12 mouse cellular contexts compared by ENCODE assay signal in genomic region chr4:108338321-108338733, GRCm38 (mm10). TPM values are rescaled to one million over a fixed set of nuclear protein-coding genes. Genes with fewer than 3 reads are reported as not detected.
DNase-seq lines count a peak whose midpoint lies in the region; ATAC-seq and TF ChIP-seq lines count a peak whose summit lies in the region.
"Had no signal": no experiment of that assay in that cellular context is flagged by ENCODE, and none has a peak within 500 bp of the region (broad histone marks: within the 10 kb centered on the region; RNA-seq: fewer than 3 reads in every experiment).

No protein-coding gene starts in this region.

- TF ChIP-seq EP300 in lung, postnatal 0 days (IDR thresholded peaks at IDR 0.05) = no peak

- peaks cover 38% of the 10 kb centered on the region for H3K36me3 ChIP-seq in intestine, embryonic 14.5 days (ENCODE audit: control insufficient read depth, insufficient read depth, low read length)
- peaks cover 36% of the 10 kb centered on the region for H3K36me3 ChIP-seq in intestine, postnatal 0 days (ENCODE audit: control insufficient read depth, insufficient read depth)
- peaks cover 19% of the 10 kb centered on the region; the same call in 1 of the 2 replicates for H3K36me3 ChIP-seq in intestine, embryonic 15.5 days
- peaks cover 56% of the 10 kb centered on the region for H3K36me3 ChIP-seq in heart, embryonic 12.5 days
- peaks cover 5% of the 10 kb centered on the region; the same call in 1 of the 2 replicates for H3K36me3 ChIP-seq in lung, postnatal 0 days (ENCODE audit: insufficient read depth, low read length)

- H3K9me3 ChIP-seq in intestine, embryonic 14.5 days (ENCODE audit: control insufficient read depth, low read length) = no peaks in the 10 kb centered on the region
- H3K9me3 ChIP-seq in intestine, postnatal 0 days (ENCODE audit: control insufficient read depth) = no peaks in the 10 kb centered on the region
- H3K9me3 ChIP-seq in intestine, embryonic 15.5 days = no peaks in the 10 kb centered on the region
- H3K9me3 ChIP-seq in heart, embryonic 12.5 days (replicated peaks) = no peaks in the 10 kb centered on the region
- no peaks in the 10 kb centered on the region for H3K9me3 ChIP-seq in lung, postnatal 0 days (ENCODE audit: low read length)

- DNase-seq in intestine, embryonic 14.5 days (ENCODE audit: low spot score) = no peak
- DNase-seq in ES-CJ7 (ENCODE audit: low read depth, low spot score) = peak; percentile 26
- peak; percentile 70 for DNase-seq in cerebellum, adult 9-10 months
- no peak for DNase-seq in kidney, postnatal 36 days
- no peak for DNase-seq in lung, postnatal 0 days (ENCODE audit: low spot score)
- DNase-seq: gastrocnemius, postnatal 10 days; lung, adult 2 months; thymus, postnatal 36 days had no signal

- TF ChIP-seq CTCF in intestine, postnatal 0 days (IDR thresholded peaks at IDR 0.05; ENCODE audit: low read depth) = no peak
- TF ChIP-seq CTCF in lung, postnatal 0 days (IDR thresholded peaks at IDR 0.05) = no peak

- no peak overlapping the region for H3K4me2 ChIP-seq in intestine, embryonic 14.5 days (ENCODE audit: low read length)
- no peak overlapping the region for H3K4me2 ChIP-seq in intestine, postnatal 0 days (replicated peaks; ENCODE audit: low read depth)
- H3K4me2 ChIP-seq in intestine, embryonic 15.5 days (replicated peaks) = no peak overlapping the region
- H3K4me2 ChIP-seq in heart, embryonic 12.5 days = no peak overlapping the region
- H3K4me2 ChIP-seq in lung, postnatal 0 days (replicated peaks; ENCODE audit: low read depth, low read length) = no peak overlapping the region

- WGBS in intestine, embryonic 14.5 days = 60% methylated on average over 9 of the region's 9 CpGs
- WGBS in intestine, postnatal 0 days = 62% methylated on average over 9 of the region's 9 CpGs
- 60% methylated on average over 9 of the region's 9 CpGs for WGBS in intestine, embryonic 15.5 days
- 60% methylated on average over 9 of the region's 9 CpGs for WGBS in heart, embryonic 12.5 days
- WGBS in lung, postnatal 0 days = 62% methylated on average over 9 of the region's 9 CpGs

- no peak overlapping the region for H3K9ac ChIP-seq in intestine, embryonic 14.5 days (ENCODE audit: low read length)
- no peak overlapping the region for H3K9ac ChIP-seq in intestine, postnatal 0 days (ENCODE audit: low read depth, low read length)
- H3K9ac ChIP-seq in intestine, embryonic 15.5 days = no peak overlapping the region
- H3K9ac ChIP-seq in heart, embryonic 12.5 days = no peak overlapping the region
- H3K9ac ChIP-seq in lung, postnatal 0 days (replicated peaks; ENCODE audit: low read depth) = no peak overlapping the region

- H3K4me1 ChIP-seq in intestine, embryonic 14.5 days (replicated peaks; ENCODE audit: control insufficient read depth, insufficient read depth, low read length) = peaks cover 10% of the 10 kb centered on the region
- no peaks in the 10 kb centered on the region for H3K4me1 ChIP-seq in intestine, postnatal 0 days (replicated peaks; ENCODE audit: control insufficient read depth, insufficient read depth, low read length)
- H3K4me1 ChIP-seq in intestine, embryonic 15.5 days (replicated peaks) = 0 out of 2 replicates have a peak, but pooled peaks cover 8% of the 10 kb centered on the region
- H3K4me1 ChIP-seq in heart, embryonic 12.5 days (replicated peaks) = no peaks in the 10 kb centered on the region; the same call in 1 of the 2 replicates
- H3K4me1 ChIP-seq in lung, postnatal 0 days (ENCODE audit: insufficient read depth, low read depth, low read length) = no peaks in the 10 kb centered on the region

- ATAC-seq in intestine, embryonic 14.5 days (replicated peaks; ENCODE audit: low FRiP score, low TSS enrichment, low read depth) = no peak
- no peak for ATAC-seq in intestine, postnatal 0 days
- no peak for ATAC-seq in intestine, embryonic 15.5 days
- no peak for ATAC-seq in heart, embryonic 12.5 days (ENCODE audit: insufficient number of reproducible peaks, low FRiP score)
- ATAC-seq in lung, postnatal 0 days = no peak

- H3K27ac ChIP-seq in intestine, embryonic 14.5 days (ENCODE audit: low read depth) = 0 out of 2 replicates have a peak overlapping the region, but pooled peaks have one; percentile 16
- no peak overlapping the region for H3K27ac ChIP-seq in intestine, postnatal 0 days (ENCODE audit: low read depth, low read length)
- H3K27ac ChIP-seq in intestine, embryonic 15.5 days = peak overlapping the region; percentile 22
- no peak overlapping the region for H3K27ac ChIP-seq in heart, embryonic 12.5 days (ENCODE audit: poor library complexity, severe bottlenecking)
- H3K27ac ChIP-seq in lung, postnatal 0 days (ENCODE audit: low read length) = no peak overlapping the region

- H3K27me3 ChIP-seq in intestine, embryonic 14.5 days (replicated peaks; ENCODE audit: control insufficient read depth, insufficient read depth, low read length) = no peaks in the 10 kb centered on the region
- no peaks in the 10 kb centered on the region for H3K27me3 ChIP-seq in intestine, postnatal 0 days (replicated peaks; ENCODE audit: control insufficient read depth, insufficient read depth, low read length)
- H3K27me3 ChIP-seq in intestine, embryonic 15.5 days (replicated peaks) = no peaks in the 10 kb centered on the region
- no peaks in the 10 kb centered on the region for H3K27me3 ChIP-seq in heart, embryonic 12.5 days (replicated peaks)
- no peaks in the 10 kb centered on the region for H3K27me3 ChIP-seq in lung, postnatal 0 days (replicated peaks; ENCODE audit: insufficient read depth, low read length)

- H3K4me3 ChIP-seq in intestine, embryonic 14.5 days (ENCODE audit: low read depth, low read length) = no peak overlapping the region
- no peak overlapping the region for H3K4me3 ChIP-seq in intestine, postnatal 0 days (ENCODE audit: low read depth, low read length)
- no peak overlapping the region for H3K4me3 ChIP-seq in intestine, embryonic 15.5 days (replicated peaks)
- H3K4me3 ChIP-seq in heart, embryonic 12.5 days = no peak overlapping the region
- no peak overlapping the region for H3K4me3 ChIP-seq in lung, postnatal 0 days (ENCODE audit: low read depth, low read length)

RNA-seq across cellular contexts. Expression of gene Coa7, which starts 10.4 kb away (rescaled TPM):
- 58.3 and 63.4 TPM in 2 replicates for polyA plus RNA-seq in intestine, embryonic 14.5 days (2014; fragmentation: Nextera tagmentation; extraction: Ambion mirVana)
- 83.6 and 91.4 TPM in 2 replicates for polyA plus RNA-seq in intestine, postnatal 0 days (2015; fragmentation: Nextera tagmentation; extraction: Ambion mirVana)
- 65.2 and 65.3 TPM in 2 replicates for polyA plus RNA-seq in intestine, embryonic 15.5 days (2015; fragmentation: Nextera tagmentation; extraction: Ambion mirVana)
- 46.6 and 46.8 TPM in 2 replicates for polyA plus RNA-seq in heart, embryonic 12.5 days (2016; fragmentation: Nextera tagmentation; extraction: Ambion mirVana)
- polyA plus RNA-seq in lung, postnatal 0 days (2015; fragmentation: Nextera tagmentation; extraction: Ambion mirVana) = 25.3 and 31.9 TPM in 2 replicates

RNA-seq across cellular contexts. Expression of gene Zyg11b, which starts 37.4 kb away (rescaled TPM):
- 14.1 and 15.9 TPM in 2 replicates for polyA plus RNA-seq in intestine, embryonic 14.5 days (2014; fragmentation: Nextera tagmentation; extraction: Ambion mirVana)
- polyA plus RNA-seq in intestine, postnatal 0 days (2015; fragmentation: Nextera tagmentation; extraction: Ambion mirVana) = 4.0 and 4.3 TPM in 2 replicates
- 8.3 and 8.6 TPM in 2 replicates for polyA plus RNA-seq in intestine, embryonic 15.5 days (2015; fragmentation: Nextera tagmentation; extraction: Ambion mirVana)
- polyA plus RNA-seq in heart, embryonic 12.5 days (2016; fragmentation: Nextera tagmentation; extraction: Ambion mirVana) = 11.0 and 12.1 TPM in 2 replicates
- polyA plus RNA-seq in lung, postnatal 0 days (2015; fragmentation: Nextera tagmentation; extraction: Ambion mirVana) = 4.7 and 5.2 TPM in 2 replicates

RNA-seq across cellular contexts. Expression of gene Shisal2a, which starts 44.8 kb away (rescaled TPM):
- polyA plus RNA-seq in intestine, embryonic 14.5 days (2014; fragmentation: Nextera tagmentation; extraction: Ambion mirVana) = 1.7 and 3.4 TPM in 2 replicates
- 0.50 and 0.55 TPM in 2 replicates for polyA plus RNA-seq in intestine, postnatal 0 days (2015; fragmentation: Nextera tagmentation; extraction: Ambion mirVana)
- polyA plus RNA-seq in intestine, embryonic 15.5 days (2015; fragmentation: Nextera tagmentation; extraction: Ambion mirVana) = 1.3 and 1.6 TPM in 2 replicates
- 1.1 and 1.4 TPM in 2 replicates for polyA plus RNA-seq in heart, embryonic 12.5 days (2016; fragmentation: Nextera tagmentation; extraction: Ambion mirVana)
- polyA plus RNA-seq in lung, postnatal 0 days (2015; fragmentation: Nextera tagmentation; extraction: Ambion mirVana) = 0.83 and 1.1 TPM in 2 replicates
- polyA plus RNA-seq: large intestine, adult 2 months had no signal

Comparison
In these comparisons a context has a peak if more than half of its experiments do, and no peak if none do; other contexts are left out.
1. H3K27ac ChIP-seq: peak in intestine, embryonic 14.5 days (single experiment) and intestine, embryonic 15.5 days (single experiment); none in intestine, postnatal 0 days (single experiment), heart, embryonic 12.5 days (single experiment) and lung, postnatal 0 days (single experiment).
2. DNase-seq: peak in ES-CJ7 (single experiment) and cerebellum, adult 9-10 months (single experiment); none in intestine, embryonic 14.5 days (single experiment), kidney, postnatal 36 days (0 of 2) and lung, postnatal 0 days (single experiment).